Mouse (Mus musculus): ENCODE data around the gene Arl5a. TPM values are rescaled to one million over a fixed set of nuclear protein-coding genes. Genes with fewer than 3 reads are reported as not detected.

Arl5a gene
- total RNA-seq (2017) = 48.3 and 50.2 TPM in 2 replicates

GRCm38 (mm10) chr2:52424747-52425522, at the start of gene Arl5a:
Gene Arl5a, minus strand, starts transcription at chr2:52424901.
- ATAC-seq (replicated peaks; ENCODE audit: low read depth, poor library complexity, severe bottlenecking) = peak; percentile 91

DNA sequence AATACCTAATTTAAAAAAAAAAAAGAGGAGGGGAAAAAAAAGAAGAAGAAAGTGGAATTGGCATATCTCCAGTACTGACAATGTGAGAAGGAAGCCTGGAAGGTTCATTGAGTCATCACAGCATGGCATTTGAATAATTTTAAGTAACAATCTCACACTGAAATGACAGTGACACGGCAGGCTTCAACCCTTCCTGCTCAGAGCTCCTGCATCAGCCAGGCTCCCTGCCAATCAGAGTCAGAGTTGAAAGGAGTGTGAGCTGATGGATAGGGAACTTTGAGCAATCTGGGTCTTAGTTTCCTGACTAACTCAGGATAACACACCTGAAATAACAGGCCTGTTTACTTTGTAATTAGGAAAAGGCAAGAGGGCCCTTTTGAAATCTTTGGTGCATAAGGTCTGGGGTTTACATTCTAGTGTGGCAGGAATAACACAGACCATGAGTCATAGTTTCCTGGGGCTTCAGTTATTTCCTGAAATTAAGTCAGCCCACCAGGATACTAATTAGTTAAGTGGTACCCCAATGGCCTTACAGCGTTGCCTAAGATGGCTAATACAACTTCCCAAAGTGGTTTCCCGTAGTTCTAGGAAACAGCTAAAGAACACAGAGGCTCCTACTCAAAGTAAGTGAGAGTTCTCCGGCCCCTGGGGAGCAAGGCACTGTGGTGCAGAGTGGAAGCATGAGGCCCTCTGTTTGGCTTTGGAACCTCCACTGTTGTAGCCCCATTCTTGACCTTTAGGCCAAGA, 47.0 kb upstream of the Arl5a start:
- ATAC-seq (replicated peaks; ENCODE audit: low read depth, poor library complexity, severe bottlenecking) = no peak

- no peak for ATAC-seq (replicated peaks; ENCODE audit: low read depth, poor library complexity, severe bottlenecking)
These were observed 45.4 kb upstream of the Arl5a start for GRCm38 (mm10) chr2:52470044-52470560.

- ATAC-seq (replicated peaks; ENCODE audit: low read depth, poor library complexity, severe bottlenecking) = no peak
These were observed 42.9 kb upstream of the Arl5a start for GRCm38 (mm10) chr2:52467629-52468028.

DNA sequence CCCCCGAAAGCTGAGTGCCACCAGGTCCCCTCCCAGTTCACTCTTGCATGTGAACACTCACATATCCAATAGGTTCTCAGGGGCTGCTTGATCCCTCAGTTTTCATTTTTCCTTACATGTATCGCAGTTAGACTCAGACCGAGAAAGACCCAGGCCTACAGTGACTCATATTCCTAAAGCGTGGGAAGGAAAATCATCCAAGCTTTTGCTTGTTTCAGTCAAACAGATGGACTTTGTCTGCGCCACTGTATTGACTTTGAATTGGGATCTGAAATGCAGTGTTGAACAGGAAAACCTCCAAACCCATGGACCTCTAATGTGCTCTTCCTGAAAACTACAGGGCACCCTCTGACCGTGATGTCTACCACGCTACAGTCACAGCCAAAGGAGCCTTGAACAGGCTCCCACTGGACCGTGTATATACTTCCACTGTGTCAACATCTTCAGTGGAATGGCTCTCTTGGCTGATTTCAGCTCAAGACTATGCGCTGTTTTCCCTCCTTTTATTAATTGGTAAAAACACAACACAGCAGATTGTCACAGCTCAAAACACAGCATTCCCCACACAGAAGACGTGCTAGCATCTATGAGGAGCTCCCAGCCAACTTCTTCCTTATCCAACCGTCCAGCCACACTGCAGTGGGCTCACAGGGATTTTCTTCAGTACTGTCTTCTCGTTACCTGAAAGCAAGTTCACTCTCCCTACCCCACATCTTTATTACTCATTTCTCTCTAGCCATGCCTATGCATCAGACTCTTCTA, 36.7 kb upstream of the Arl5a start:
- ATAC-seq (replicated peaks; ENCODE audit: low read depth, poor library complexity, severe bottlenecking) = no peak

DNA sequence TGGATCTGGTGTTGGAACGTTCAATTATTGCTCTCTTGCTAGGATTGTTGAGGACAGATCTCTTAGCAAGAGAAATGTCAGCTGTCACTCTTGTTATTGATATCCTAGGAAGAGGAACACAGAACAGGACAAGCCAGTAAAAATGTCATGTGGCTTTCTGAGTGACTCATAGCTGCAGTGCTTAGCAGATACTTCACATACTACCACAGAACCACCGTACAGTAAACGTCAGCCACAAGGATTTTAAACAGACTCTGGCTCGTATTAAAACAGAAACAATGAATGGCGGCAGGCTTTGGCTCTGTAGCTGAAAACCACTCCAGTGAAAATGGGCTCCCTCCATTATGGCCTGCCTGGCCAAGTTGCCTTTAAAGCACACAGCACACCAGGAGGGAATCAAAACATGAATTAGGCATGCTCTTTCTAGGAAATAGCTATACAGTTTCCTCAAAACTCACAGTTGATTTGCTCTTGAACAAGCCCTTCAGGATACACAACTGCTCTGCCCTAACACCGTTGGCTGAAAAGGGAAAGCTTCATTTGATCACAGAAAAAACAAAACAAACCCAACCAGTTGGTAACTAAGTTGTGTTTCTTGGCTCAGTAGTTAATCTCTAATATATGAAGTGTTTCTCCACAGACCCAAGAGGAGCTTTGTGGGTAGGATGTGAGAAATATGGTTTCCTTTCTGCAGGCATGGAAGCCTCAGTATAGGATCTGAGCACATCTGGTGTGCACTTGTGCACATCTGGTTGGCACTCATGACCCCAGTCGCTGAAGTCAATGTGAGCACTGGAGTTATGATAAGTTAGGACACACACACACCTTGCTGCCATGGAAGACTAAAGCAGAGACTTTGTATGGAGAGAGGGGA, 31.1 kb upstream of the Arl5a start:
- no peak for ATAC-seq (replicated peaks; ENCODE audit: low read depth, poor library complexity, severe bottlenecking)

DNA sequence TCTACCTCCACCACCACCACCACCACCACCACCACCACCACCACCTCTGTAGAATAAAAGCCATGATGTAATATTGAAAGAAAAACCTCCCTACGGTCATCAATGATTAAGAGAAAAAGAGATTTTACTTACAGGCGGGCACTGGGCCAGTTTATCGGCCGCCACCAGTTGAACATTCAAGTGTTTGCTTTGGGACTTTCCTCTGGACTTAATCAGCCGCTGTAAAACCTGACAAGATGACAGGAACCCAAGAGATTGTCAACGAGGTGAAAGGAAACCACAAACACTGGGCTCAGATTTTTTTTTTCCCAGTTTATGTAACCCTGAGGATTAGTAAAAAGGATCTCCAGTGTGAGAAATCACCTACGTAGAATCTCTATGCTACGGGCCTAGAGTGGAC, 25.1 kb upstream of the Arl5a start:
- ATAC-seq (replicated peaks; ENCODE audit: low read depth, poor library complexity, severe bottlenecking) = peak; percentile 25; the same call in 1 of the 2 replicates

DNA sequence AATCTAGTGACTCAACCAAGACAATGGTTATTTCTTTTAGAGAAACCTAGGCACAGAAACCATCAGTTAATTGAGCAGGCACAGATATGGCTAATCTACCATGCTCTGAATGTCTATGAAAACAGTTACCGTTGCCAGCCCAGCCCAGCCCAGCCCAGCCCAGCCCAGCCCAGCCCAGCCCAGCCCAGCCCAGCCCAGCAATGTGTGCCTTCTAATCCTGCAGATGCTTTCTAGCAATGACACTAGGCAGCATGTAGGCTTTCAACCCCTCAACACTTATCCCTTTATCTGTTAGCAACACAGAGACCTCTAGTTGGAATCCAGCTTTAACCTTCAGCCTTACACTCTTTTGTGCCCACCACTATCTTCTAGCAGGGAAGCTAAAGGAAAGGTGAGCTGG, 24.2 kb upstream of the Arl5a start:
- ATAC-seq (replicated peaks; ENCODE audit: low read depth, poor library complexity, severe bottlenecking) = no peak

DNA sequence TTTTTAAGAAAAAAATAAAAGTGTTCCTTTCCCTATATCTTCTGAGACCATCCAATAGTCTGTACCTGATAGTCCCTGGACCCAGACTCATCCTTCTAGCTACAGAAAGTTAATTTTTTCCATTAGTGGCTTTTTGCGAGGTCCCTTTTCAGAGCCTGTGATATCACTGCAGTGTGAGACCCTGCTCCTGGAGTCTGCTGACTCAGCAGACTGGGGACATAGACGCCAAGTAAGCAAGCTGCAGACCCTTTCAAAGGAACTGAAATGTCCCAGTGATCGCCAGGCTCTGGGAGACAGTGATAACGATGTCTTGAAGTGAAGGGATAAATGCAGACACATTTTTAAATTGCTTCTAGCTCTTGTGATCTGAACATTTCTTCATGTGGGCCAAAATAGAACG, 21.9 kb upstream of the Arl5a start:
- no peak for ATAC-seq (replicated peaks; ENCODE audit: low read depth, poor library complexity, severe bottlenecking)

DNA sequence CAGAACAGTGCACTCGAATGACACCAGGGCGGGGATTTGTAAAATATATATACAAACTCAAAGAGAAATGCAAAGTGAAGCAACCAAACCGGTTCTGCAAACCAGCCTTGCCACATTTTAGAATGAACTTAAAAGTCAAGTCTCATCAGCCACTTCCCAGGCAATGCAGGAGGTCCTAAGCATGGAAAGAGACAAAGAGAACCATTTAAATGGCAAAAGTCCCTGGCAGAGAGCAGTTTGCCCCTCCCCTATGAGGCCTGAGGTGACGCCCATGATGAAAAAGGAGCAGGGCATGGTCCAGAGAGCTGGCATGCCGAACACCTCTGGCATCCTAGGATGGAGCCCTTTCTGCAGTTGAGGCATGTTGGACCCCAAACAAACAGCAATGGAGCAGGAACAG, 17.4 kb upstream of the Arl5a start:
- no peak for ATAC-seq (replicated peaks; ENCODE audit: low read depth, poor library complexity, severe bottlenecking)

DNA sequence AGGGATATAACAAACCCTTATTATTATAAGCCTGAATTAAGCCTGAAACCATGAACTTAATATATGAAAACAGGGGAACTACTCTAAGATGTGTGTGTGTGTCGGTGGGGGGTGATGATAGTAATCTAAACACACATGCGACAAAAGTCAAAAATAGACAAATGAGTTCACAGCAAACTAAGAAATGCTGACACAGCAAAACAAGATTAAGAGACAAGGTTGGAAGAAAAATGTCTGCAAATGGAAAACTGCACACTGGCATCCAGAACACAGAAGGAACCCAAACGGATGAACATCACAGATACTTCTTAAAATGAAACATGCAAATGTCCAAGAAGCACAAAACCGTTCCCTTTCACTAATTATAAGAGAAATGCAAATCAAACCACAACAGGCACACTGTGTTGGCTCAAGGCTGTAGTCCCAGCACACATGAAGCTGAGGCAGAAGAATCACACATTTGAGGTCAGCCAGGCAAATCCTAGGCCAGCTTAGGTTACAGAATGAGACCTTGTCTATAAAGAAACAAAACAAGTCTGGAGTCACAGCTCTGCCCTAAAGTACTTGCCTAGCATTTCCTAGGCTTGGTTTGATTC, 15.8 kb upstream of the Arl5a start:
- no peak for ATAC-seq (replicated peaks; ENCODE audit: low read depth, poor library complexity, severe bottlenecking)

DNA sequence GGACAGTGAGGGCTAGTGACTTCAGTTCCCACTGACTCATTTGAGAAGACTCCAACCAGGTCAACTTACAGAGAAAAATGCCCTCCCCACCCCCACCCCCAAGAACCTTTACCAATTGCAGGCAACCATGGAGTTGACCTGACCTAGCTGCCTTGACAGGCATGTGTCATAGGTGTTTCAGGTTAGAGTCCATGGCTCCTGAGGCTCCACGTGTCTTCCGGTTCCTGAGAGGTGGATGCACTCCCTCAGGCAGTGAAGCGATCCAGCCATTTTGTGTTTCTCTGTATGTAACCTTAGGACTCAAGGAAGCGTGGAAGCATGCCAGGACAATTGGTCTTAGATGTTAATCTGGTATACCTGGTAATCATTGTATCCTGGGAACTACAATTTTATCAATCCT, 13.7 kb upstream of the Arl5a start:
- ATAC-seq (replicated peaks; ENCODE audit: low read depth, poor library complexity, severe bottlenecking) = no peak

GRCm38 (mm10) chr2:52438013-52438412, 13.3 kb upstream of the Arl5a start:
- peak; percentile 73 for ATAC-seq (replicated peaks; ENCODE audit: low read depth, poor library complexity, severe bottlenecking)

GRCm38 (mm10) chr2:52435919-52436632, 11.4 kb upstream of the Arl5a start:
- no peak for ATAC-seq (replicated peaks; ENCODE audit: low read depth, poor library complexity, severe bottlenecking)

DNA sequence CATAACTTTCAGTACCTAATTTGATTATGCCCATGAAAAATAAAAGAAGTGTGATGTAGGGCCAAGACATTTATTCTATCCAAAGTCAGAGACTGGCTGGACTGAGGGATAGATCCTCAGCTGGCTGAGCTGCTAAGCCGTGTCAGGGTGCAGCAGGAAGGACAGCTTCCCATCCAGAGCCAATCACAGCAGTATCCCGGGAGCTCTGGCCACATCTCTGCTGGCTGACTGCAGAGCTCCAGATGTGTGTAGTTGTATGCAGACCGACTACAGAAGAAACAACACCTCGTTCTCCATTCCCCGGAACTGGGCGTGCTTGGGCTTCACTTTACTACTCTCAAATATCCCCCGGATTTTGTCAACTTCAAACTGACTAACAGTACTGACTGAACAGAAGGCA, 8.7 kb upstream of the Arl5a start:
- no peak for ATAC-seq (replicated peaks; ENCODE audit: low read depth, poor library complexity, severe bottlenecking)

DNA sequence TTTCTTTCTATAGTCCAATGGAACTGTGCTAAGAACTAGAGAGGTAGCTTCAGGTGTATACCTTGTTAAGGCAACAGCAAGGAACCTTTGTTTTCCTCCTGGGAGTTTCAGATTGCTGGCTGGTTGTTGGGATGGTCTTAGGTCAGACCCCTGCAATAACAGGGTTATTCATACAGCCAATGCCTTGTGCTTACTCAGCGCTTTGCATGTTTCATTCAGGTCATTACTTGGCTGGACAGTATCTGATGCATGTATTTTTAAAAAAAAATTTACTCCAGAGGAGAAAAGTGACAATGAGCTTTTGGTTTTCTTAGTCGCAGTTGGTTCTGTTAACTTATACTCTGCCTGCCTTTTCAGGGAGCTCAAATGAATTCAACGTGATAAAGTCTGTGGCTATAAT, 2.7 kb upstream of the Arl5a start:
- no peak for ATAC-seq (replicated peaks; ENCODE audit: low read depth, poor library complexity, severe bottlenecking)

DNA sequence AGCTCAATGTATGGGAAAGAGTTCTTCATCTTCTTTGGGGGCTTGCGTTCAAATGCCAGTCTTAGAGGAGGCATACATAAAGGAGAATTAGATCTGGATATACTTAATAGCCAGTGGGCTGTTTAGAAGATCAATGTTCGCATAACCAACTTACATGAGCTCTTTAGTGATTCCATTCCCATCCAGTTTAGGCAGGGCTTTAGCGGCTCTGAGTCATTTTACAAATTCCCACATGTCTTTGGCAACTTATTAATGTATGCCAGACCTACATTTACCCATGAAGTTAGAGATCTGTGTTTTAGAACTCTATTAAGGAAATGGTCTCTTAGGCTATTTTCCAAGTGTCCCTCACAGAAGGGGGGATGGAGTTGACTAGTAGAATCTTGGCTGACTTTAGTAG, 1.3 kb upstream of the Arl5a start:
- no peak for ATAC-seq (replicated peaks; ENCODE audit: low read depth, poor library complexity, severe bottlenecking)

DNA sequence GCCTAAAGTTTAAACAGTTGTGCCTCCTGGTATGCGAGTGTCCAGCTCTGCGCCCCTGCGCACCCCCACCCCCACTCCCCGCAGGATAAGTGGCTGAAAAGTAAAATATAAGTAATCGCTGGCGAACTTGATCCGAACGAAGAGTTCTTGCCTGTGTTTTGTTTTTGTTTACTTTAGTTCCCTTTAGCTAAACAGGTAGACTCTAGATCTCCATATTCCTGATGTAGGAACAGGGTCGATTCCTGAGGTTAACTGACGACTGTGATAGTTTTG, 758 bp upstream of the Arl5a start:
- no peak for ATAC-seq (replicated peaks; ENCODE audit: low read depth, poor library complexity, severe bottlenecking)

GRCm38 (mm10) chr2:52424248-52424728, 413 bp downstream of the Arl5a start:
- peak; percentile 24; the same call in 1 of the 2 replicates for ATAC-seq (replicated peaks; ENCODE audit: low read depth, poor library complexity, severe bottlenecking)
